Mouse (Mus musculus): ENCODE results near the gene Emb. TPM values are rescaled to one million over a fixed set of nuclear protein-coding genes. Genes with fewer than 3 reads are reported as not detected.

Emb gene
- total RNA-seq, 2 experiments from 2014 or later = 32.4 to 37.5 TPM

DNA sequence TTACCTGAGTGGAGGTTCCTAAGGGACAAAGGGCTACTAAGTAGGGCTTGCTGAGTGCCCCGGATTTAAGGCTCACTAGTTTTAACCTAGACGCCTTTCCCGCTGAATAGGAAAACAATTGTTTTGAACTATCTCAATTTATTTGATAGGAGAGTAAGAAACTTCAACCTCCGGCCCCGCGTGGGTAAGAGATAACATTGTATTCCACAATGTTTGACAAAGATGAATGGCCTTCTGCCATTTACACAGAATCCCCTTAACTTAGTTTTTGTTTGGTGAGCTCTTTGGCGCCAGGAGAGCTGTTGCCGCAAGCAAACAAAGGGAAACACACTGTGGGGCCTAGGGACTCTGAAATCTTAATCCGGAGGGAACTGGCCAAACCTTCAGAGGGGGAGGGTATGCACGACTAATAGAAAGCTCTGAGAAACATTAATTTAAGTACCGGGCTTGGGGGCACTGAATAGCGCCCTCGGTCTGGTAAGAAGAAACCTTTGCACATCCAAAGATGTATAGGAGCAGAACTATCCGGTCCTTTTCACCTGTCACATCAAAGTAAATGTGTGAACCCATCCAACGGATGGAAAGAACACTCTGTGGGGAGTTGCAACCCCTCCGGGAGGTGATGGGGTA, 11.7 kb downstream of the Emb start:
- DNase-seq (ENCODE audit: low spot score in 2 of 2) = no peak

DNA sequence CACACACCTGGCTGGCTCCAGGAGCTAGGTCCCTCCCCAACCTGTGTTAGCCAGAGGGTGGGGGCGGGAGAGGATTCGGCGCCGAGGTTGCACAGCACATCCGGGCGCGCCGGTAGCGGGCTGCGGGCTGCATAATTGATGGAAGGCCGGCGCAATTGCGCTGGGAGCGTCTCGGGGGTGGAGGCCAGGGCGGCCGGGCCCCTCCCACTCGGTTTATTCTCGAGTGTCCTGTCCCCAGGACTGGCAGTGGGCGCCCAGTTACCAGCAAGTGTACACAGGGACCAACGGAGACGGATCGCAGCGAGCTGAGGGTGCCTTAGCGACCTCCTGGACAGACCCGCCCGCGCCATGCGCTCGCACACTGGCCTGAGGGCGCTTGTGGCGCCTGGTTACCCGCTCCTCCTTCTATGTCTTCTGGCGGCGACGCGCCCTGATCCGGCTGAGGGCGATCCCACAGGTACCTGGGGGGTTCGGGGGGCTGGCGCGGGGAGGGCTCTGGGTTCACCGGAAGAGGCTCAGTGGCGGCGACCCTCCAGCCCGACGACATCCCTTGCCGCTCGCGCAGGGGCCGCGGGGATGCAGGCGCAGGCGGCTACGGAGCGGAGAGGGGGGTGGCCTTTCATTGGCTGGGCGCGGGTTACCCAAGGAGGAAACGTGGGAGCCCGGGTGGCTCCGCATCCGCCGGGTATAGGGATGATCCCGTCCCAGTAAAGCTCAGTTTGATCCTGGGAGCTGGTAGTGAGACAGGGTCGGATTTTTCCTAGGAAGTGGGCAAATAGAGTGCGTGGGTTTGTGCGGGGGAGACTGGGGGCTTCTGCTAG, 12.4 kb downstream of the Emb start, which contains the start of gene Gm17509:
Gene Gm17509, minus strand, starts transcription at position 575 of the 821 bp plus-strand sequence.
- peak; percentile 51 to 61 for DNase-seq (ENCODE audit: low spot score in 2 of 2)

DNA sequence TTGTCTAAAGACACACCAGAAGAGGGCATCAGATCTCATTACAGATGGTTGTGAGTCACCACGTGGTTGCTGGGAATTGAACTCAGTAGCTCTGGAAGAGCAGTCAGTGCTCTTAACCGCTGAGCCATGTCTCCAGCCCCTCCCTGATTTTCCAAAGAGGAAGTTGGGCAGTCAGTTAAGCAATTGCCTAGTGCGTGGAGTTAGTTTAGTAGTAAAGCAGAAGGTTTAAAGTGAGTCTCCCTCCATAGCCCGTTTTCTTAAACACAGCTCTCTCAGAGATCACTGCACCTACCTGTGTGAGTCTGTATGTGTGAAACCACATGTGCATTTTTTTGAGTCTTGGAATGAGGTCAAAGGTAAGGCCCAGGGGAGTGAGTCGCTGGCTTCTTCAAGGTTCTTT, 14.8 kb downstream of the Emb start:
- no peak for DNase-seq (ENCODE audit: low spot score in 2 of 2)

DNA sequence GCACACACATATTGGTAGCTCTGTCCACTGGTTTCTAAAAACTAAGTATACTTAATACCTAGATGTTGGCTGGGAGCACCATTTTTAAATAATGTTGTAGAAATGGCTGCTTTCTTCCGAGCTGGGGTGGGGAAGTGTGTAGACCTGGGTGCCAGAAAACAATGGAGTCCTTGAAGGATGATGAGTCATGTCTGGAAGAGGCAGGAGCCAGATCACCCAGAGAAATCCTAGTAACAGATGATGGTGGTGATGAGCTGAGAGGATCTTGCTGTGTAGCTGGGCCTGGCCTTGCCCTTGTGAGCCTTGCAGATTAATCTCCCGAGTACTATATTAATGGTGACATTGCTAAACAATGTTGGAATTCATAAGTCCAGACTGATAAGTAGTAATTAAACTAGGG, 16.6 kb downstream of the Emb start:
- no peak for DNase-seq (ENCODE audit: low spot score in 2 of 2)

DNA sequence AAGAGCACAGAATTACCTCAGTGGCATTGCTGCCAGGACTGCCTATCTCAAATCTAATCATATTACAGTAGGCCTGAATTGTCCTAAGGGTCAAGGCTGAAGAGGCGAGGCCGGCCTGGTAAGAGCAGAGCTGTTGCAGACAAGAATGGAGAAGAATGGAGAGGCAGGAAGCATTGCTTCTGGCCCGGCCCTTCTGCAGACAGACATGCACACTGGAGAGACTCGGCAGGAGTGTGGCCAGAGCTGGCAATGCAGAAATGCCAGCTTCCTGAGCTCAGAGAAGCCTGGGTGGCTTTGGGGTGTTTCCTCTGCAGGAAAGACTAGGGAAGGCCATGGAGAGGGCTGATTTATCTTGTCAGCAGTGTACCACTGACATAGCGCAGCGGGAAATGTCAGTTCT, 17.2 kb downstream of the Emb start:
- no peak for DNase-seq (ENCODE audit: low spot score in 2 of 2)

DNA sequence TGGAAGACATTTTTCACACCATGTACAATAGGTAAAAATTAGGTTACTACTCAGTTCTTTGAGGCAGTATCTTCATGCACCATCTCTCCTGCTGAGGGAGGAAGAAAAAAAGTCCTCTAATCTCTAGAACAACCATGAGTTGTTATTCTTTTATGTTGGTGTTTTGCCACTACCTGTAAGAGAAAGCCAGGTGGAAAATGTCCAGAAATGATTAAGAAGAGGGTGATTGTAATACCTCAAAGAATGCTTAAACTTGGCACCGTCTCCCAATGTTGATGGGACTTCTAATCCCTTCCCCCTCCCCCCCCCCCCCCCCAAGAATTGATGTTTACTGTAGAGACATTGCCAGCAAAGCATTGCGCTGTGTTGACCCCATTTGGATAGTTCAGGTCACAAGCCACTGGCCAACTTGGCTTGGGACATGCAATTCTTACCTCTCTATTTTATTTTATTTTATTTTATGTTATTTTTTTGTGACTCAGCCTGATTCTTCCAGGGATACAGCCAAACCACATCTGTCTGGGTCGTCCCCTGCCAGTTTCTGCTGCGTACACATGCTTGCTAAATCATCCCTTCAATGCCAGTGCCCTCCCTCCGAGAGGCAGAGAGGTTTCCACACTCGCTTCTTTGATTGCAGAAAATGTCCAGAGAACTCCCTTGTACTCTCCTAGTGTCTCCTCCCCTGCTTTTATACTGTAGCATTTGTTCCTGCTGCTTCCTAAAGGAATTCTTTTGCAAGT, 22.2 kb downstream of the Emb start:
- no peak for DNase-seq (ENCODE audit: low spot score in 2 of 2)

DNA sequence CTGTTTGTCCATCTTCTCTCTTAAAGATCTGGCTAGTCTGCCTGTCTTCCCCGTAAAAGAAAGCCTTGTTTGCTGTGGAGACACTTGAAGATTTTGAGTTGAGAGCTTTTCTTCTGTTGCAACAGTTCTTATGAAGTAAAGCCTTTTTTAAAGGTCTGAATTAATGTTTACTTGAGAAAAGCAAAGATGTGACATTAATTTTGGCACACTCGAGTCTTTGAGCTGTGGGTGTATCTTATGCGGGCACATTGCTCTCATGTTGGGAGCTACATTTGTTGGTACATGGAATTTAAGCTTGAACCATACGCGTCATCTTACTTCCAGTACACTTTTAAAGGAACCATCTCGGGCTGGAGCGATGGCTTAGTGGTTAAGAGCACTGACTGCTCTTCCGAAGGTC, 25.5 kb downstream of the Emb start:
- DNase-seq (ENCODE audit: low spot score in 2 of 2) = no peak

DNA sequence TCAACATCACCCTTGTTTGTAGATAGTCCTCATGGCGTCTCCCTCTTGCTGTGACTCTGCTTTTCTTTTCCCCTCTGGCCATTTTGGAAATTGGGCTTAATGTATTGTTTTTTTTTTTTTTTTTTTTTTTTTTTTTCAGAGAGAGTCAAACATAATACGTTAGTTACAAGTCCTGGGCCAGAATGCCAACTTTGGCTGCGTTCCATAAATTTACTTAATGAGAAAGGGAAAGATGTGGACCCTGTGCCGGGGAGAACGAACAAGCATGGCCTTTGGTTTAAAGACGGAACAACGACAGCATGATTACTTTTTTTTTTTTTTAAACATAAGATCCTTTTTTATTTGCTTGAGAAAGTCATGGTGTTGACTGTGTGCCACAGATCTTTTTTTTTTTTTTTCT, 26.1 kb downstream of the Emb start:
- DNase-seq (ENCODE audit: low spot score in 2 of 2) = no peak

DNA sequence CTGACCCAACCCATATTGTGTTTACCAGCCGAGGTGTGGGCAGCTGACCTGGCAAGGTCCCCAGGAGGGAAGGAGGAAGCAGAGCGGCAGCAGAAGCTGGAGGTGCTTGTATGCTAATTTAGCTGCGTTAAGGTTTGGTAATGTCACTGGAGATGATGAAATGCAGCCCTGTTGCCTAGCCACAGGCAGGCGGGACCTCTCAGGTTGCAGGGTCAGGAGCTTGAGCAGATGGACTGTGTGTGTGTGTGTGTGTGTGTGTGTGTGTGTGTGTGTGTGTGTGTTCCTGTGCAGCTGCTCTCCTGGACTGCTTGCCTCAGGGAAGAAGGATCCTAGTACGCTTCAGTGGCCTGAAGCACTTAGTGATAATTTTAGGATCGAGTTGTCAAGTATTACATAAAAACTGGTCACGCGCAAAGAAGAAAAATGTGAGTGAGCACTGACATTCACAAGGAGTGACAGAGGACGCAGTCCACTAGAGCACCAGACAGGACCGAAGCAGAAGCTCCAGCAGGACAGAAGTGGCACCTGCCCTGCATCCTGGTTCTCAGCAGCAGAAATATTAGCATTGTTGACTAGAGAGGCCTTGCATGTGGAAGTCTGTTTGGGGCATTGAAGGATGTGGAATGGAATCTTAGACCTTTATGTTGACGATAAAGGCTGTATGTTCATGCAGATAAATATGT, 27.3 kb downstream of the Emb start:
- peak in 1 of 2 experiments; percentile 36 for DNase-seq (ENCODE audit: low spot score in 2 of 2)

DNA sequence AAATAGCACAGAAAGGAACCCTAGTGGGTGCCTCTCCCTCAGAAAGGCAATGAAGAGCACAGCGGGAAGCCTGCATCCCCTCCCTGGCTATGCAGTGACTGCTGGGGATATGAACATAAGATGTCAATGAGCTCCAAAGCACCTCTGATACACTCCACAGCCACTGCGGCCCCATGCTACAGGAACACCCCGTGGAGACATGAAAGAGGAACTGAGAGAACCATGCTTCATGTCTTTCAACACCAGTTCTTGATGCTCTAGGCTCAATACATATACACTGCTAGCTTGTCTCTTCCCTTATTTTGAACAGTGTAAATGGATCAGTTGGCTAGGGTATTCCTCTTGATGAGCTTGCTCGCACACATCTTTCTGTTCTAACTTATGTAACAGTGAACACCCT, 28.8 kb downstream of the Emb start:
- DNase-seq (ENCODE audit: low spot score in 2 of 2) = no peak

DNA sequence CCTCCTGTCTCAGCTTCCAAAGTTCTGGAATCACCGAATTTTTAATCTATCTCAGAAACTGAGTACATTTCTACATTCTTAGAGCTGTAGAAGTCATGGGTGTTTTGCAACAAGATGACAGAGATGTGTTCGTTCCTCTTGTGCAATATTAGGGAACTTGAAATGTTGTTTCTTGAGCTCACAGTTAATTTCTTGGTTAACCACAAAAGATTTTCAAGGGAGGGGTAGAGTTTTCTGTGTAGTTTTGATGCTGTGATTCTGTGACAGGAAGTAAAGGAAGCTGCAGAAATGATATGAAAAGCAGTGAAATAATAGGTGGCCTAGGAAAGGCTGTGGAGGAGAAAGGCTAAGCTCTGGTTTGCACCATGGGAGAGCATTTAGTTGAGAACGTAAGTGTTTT, 33.7 kb downstream of the Emb start:
- no peak for DNase-seq (ENCODE audit: low spot score in 2 of 2)

DNA sequence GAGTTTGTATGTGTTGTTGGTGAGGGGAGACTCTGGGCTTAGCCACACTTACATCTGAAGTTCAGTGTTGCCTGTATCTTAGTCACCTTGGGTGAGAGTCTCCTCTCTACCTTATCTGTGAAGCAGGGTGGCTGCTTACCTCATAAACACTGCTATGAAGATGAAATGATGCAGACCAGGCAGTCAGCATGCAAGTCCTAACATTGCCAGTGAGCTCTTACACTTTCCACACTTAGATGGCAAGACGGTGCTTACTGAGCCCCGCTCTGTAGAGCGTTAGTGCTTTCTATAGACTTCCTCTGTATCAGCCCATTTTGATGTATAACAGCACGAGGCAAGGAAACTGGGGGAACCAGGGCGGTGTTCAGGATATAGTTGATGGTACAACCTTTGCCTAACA, 34.3 kb downstream of the Emb start:
- no peak for DNase-seq (ENCODE audit: low spot score in 2 of 2)

DNA sequence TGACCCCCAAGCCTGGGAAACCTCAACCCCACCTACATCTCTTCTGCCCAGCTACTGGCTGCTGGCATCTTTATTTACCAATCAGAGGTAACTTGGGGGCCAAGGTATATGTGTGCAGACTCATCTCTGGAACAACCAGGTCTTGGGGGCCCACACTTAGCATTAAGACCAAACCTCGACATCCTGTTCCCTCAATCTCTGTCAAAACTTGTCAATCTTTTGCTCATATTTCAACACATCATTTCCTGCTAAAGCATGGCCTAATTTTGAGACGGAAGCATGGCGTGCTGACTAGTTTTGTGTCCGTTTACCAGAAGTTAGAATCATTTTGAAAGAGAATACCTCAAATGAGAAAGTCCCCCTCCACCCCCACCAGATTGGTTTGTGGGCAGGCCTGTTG, 52.4 kb downstream of the Emb start:
- no peak for DNase-seq (ENCODE audit: low spot score in 2 of 2)

DNA sequence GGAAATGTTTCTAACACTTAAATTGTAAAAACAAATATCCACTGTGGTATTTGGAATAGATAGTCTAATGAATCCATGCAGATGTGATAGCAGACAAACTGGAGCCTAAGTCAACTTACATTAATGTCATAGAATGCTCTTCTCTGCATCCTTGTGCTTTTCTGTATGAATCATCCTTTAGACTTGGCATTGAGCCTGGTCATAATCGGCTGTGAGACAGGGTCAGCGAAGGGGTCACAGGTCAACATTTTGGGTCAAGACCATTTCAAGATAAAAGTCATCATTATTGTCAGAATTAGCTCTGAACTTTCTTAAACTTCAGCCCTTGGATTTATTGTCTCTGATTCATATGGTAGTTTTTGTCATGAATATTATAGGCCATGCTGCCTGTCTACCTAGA, 57.8 kb downstream of the Emb start:
- no peak for DNase-seq (ENCODE audit: low spot score in 2 of 2)

DNA sequence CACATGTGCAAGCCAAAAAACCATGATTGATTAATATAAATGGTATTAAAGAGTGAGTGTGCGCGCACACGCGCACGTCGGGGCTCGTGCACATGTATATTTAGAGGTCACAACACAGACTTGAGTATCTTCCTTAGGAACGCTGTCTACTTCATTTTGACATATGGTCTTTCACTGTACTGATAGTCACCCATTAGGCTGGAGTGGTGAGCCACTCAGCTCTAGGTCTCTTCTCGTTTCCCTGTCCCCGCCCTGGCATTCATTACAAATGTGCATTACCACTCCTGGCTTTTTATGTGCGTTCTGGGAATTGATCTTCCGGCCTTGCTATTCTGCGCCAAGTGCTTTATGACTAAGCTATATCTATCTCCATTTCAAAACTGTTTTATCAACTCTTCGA, 59.6 kb downstream of the Emb start:
- DNase-seq (ENCODE audit: low spot score in 2 of 2) = no peak

DNA sequence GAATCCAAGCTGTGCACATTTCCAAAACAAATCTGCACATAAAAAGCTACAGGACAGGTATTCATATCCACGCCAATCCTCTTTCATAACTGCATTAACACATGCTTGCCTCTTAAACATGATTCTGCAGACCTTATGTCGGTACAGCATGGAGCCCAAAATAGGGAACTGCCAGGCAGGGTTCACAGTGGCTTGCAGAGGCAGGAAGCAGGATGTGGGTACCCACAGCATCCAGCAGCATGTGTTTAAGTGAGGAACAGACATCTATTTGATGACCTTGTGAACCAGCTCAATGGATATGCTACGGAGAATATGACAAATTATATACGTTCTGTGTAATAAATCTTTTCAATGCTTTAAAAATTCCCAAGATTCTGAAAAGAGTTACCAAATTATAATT, 75.7 kb downstream of the Emb start:
- DNase-seq (ENCODE audit: low spot score in 2 of 2) = no peak

DNA sequence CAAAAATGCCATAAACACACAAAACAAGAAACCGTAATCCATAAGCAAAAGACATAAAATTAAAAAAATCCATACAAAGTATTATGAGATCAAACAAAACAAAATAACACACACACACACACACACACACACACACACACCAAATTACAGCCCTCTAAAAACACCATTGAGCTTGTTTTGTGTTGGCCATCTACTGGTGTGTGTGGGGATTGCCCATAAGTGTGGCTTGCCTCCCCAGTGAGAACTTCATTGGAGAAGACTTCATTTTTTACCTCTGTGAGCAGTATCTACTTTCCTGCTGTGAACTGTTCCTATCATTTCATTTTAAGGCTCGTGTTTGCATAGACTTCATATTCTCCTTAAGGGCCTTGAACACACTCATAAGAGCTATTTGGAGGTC, 78.6 kb downstream of the Emb start:
- no peak for DNase-seq (ENCODE audit: low spot score in 2 of 2)

DNA sequence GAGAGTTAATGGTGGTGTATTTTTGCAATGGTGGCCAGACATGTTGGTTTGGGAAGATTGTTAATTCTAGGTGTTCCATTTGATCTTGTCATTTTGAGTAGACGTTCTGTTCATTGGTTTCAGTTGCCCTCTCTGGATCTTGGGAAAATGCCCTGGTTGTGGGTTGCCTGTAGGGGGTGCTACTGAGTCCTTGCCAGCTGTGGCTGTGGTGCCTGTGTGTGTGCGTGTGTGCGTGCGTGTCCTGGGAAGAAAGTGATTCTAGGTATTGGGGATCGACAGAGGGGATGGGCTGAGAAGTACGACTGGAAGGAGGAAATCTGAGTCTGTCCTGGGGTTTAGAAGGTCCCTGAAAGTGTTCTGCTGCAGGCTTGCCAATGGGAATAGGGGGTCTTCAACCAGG, 79.1 kb downstream of the Emb start:
- no peak for DNase-seq (ENCODE audit: low spot score in 2 of 2)

DNA sequence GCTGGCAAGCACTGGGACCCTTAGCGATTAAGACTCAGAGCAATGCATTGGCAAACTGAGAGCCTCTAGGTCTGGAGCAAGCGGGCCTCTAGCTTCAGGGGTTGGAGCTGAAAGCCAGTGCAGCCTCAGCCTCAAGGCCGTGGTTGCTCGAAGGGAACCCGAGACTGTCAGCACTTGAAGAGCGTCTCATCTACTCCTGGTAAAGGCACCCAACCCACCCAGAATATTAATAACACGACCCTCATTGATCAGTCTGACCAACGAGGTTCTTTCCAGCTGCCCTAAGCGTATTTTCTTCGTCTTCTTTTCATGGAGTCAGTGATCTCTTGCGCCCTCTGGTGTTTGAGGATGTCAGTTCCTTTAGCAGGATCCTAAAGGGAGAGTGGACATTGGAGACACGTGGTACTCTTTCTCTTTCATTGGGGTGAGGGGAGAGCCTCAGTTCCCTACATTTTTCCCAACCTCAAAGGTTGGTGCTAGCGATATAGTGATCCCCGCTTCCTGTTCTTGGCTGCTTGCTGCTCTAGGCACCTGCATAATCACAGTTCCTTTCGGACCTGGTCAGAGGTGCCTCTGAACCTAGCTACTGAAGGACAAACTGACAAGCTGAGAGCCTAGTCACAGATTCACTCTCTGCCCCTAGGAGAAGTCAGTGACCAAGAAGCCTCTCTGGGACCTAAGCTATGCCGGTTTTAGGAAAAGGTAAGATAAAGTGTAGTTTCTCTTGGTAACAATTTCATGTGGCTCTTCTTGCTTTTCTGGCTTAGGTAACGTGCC, 81.3 kb downstream of the Emb start:
- peak; percentile 69 to 83 for DNase-seq (ENCODE audit: low spot score in 2 of 2)

DNA sequence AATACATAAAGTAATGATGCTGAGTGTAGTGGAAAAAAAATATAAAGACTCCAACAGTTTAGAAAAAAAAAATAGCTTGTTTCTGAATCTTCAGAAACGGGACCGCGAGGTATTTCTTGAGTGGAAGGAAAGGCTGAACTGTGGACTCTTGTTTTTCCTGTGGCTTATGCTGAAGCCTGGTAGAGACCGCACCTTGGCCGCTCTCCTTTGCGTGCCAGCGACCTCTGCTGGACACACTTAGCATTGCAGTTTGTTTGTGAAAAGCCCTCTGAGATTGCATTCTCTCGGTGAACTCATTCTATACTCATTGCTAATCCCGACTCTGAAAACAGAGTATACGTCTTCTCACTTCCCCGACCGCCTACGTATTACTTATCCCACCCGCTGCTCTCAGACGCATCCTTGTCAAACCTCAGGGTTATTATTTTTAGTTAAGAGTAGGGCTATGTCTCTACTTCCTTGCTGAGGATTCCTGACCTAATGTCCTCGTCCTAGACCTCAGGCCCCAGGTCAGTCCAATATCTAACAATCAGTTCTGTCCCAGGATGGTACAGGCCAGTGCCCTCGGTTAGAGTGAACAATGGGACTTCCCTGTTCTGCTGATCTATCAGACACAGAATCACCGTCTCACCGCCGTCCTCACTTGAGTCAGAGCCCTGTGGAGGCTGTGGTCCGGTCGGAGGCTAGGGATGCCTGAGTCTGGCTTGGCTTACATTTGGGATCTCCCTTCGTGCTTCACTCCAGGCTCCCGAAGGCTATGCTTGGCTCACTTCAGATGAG, 103.3 kb downstream of the Emb start:
- DNase-seq (ENCODE audit: low spot score in 2 of 2) = peak; percentile 81 to 87
